Mouse (Mus musculus): Measurements from ENCODE around the gene Cfap58.

GRCm38 (mm10) chr19:47890489-47891130, 46.9 kb upstream of the Cfap58 start:
- TF ChIP-seq CTCF (IDR thresholded peaks at IDR 0.05; ENCODE audit: control insufficient read depth, insufficient read depth, insufficient replicate concordance, low read depth, low read length) (no peak), POLR2A (IDR thresholded peaks at IDR 0.05; ENCODE audit: control insufficient read depth, low read depth, low read length) (no peak)

Data from testis, adult 2 months (tissue).